Mouse (Mus musculus): Measurements from ENCODE around the gene Snap29.

GRCm38 (mm10) chr16:17463184-17463583 lies 57.4 kb downstream of the Snap29 start:
- TF ChIP-seq CTCF (IDR thresholded peaks at IDR 0.05; ENCODE audit: insufficient read depth, low read depth, low read length), result no peak
- TF ChIP-seq POLR2A (IDR thresholded peaks at IDR 0.05; ENCODE audit: insufficient read depth, low read depth, low read length), result no peak
